Mouse (Mus musculus) cerebellum, adult 2 months (tissue): ENCODE measurements around the gene Hmcn2.

Experiments
- CTCF ChIP-seq: fragments of 200-500 bp; IDR thresholded peaks from 2 replicates; pipeline ENCODE4 v1.5.1; 2011; ENCODE audit warnings: low read depth, mild to moderate bottlenecking, control low read depth, low read length, moderate library complexity, borderline replicate concordance; ENCODE audit not compliant: insufficient read depth
- POLR2A ChIP-seq: fragments of 200-500 bp; IDR thresholded peaks from 2 replicates; pipeline ENCODE4 v1.6.1; 2011; ENCODE audit warnings: low read length, control low read depth, borderline replicate concordance; ENCODE audit not compliant: insufficient read depth

DNA sequence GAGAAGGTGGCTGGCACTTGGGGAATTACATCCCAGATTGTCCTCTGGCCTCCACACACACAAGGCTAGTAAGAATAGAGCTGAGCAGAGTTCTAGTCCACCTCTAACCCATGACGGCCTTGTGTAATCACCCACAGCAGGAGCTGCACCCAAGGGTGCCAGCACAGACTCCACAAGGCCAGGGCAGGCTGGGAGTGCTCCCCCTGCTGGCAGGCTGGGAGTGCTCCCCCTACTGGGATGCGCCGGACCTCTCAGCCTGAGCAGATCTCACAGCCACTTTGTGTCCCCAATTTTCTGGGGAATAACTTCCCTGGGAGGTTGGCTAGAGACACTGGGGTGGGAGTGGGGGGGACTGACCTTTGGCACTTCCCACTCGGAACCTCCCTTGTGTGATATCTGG is 68.7 kb downstream of the Hmcn2 start:
- TF ChIP-seq CTCF, result peak; percentile 58
- TF ChIP-seq POLR2A, result no peak
